Mouse (Mus musculus) central nervous system, embryonic 18 days (tissue): ENCODE data around the gene Prdx6b. TPM values are rescaled to one million over a fixed set of nuclear protein-coding genes. Genes with fewer than 3 reads are reported as not detected.

Source experiments
- polyA plus RNA-seq: library from polyadenylated mRNA; depleted of rRNA; stranded (reverse); fragments of >200 nt; gene quantifications from 2 replicates; pipeline ENCODE4 v1.2.3, GENCODE M21; 2012; rRNA removed

The Prdx6b gene
- polyA plus RNA-seq: not detected in 2 replicates

GRCm38 (mm10) chr2:80292172-80292571 is at the start of gene Prdx6b:
Gene Prdx6b (plus strand): TSS chr2:80292472.

GRCm38 (mm10) chr2:80315242-80316161 is 23.2 kb downstream of the Prdx6b start, which contains the start of gene Dnajc10:
Gene Dnajc10 (plus strand): TSS chr2:80315466.

Other genes starting within 250 kb of the Prdx6b start
- 18.7 and 19.2 TPM in 2 replicates for gene Pde1a, start 163.0 kb upstream of the Prdx6b start, polyA plus RNA-seq
- 42.8 and 49.0 TPM in 2 replicates for gene Dnajc10, start 23.0 kb downstream of the Prdx6b start, polyA plus RNA-seq
- 2.8 and 3.9 TPM in 2 replicates for gene Frzb, start 155.2 kb downstream of the Prdx6b start, polyA plus RNA-seq